Mouse (Mus musculus): Measurements from ENCODE around the gene Cyp11a1. TPM values are rescaled to one million over a fixed set of nuclear protein-coding genes. Genes with fewer than 3 reads are reported as not detected.

Gene Cyp11a1
- polyA plus RNA-seq, 1 experiment, result 0.04 TPM

- 0 out of 2 replicates have a peak, but pooled peaks cover under 1% of the 10 kb centered on the region for H3K27me3 ChIP-seq (ENCODE audit: control insufficient read depth)
- no peak for TF ChIP-seq GATA1 (IDR thresholded peaks at IDR 0.05; ENCODE audit: low read length)
- TF ChIP-seq TAL1 (IDR thresholded peaks at IDR 0.05; ENCODE audit: low read length), result no peak
- H3K4me1 ChIP-seq (ENCODE audit: control insufficient read depth), result no peaks in the 10 kb centered on the region
- H3K4me3 ChIP-seq (replicated peaks), result no peak overlapping the region
- no peaks in the 10 kb centered on the region for H3K36me3 ChIP-seq (ENCODE audit: control insufficient read depth)
- no peaks in the 10 kb centered on the region for H3K9me3 ChIP-seq (ENCODE audit: control insufficient read depth, low read length)
These were observed 49.5 kb downstream of the Cyp11a1 start for GRCm38 (mm10) chr9:58055666-58056065.

- Histone ChIP-seq H3K4me1 (ENCODE audit: control insufficient read depth) (no peaks in the 10 kb centered on the region; the same call in 1 of the 2 replicates), H3K9me3 (ENCODE audit: control insufficient read depth, low read length) (no peaks in the 10 kb centered on the region), H3K27me3 (ENCODE audit: control insufficient read depth) (0 out of 2 replicates have a peak, but pooled peaks cover 2% of the 10 kb centered on the region), H3K36me3 (ENCODE audit: control insufficient read depth) (no peaks in the 10 kb centered on the region), H3K4me3 (replicated peaks) (no peak overlapping the region)
- TF ChIP-seq GATA1 (IDR thresholded peaks at IDR 0.05; ENCODE audit: low read length), result no peak
- TF ChIP-seq TAL1 (IDR thresholded peaks at IDR 0.05; ENCODE audit: low read length), result no peak
These were observed 53.7 kb downstream of the Cyp11a1 start for GRCm38 (mm10) chr9:58059920-58060319.

GRCm38 (mm10) chr9:58060677-58061667 lies 54.8 kb downstream of the Cyp11a1 start:
- no peak for TF ChIP-seq GATA1 (IDR thresholded peaks at IDR 0.05; ENCODE audit: low read length)
- TF ChIP-seq TAL1 (IDR thresholded peaks at IDR 0.05; ENCODE audit: low read length), result no peak
- Histone ChIP-seq H3K27me3 (ENCODE audit: control insufficient read depth) (0 out of 2 replicates have a peak, but pooled peaks cover 2% of the 10 kb centered on the region), H3K9me3 (ENCODE audit: control insufficient read depth, low read length) (no peaks in the 10 kb centered on the region), H3K4me3 (replicated peaks) (no peak overlapping the region), H3K4me1 (ENCODE audit: control insufficient read depth) (no peaks in the 10 kb centered on the region; the same call in 1 of the 2 replicates), H3K36me3 (ENCODE audit: control insufficient read depth) (no peaks in the 10 kb centered on the region)

GRCm38 (mm10) chr9:58063531-58063930 lies 57.3 kb downstream of the Cyp11a1 start, which contains the start of gene Stra6:
Stra6 (plus strand) TSS chr9:58063788.
- no peaks in the 10 kb centered on the region for H3K9me3 ChIP-seq (ENCODE audit: control insufficient read depth, low read length)
- no peaks in the 10 kb centered on the region; the same call in 1 of the 2 replicates for H3K4me1 ChIP-seq (ENCODE audit: control insufficient read depth)
- H3K36me3 ChIP-seq (ENCODE audit: control insufficient read depth), result no peaks in the 10 kb centered on the region
- H3K27me3 ChIP-seq (ENCODE audit: control insufficient read depth), result 0 out of 2 replicates have a peak, but pooled peaks cover 2% of the 10 kb centered on the region
- TF ChIP-seq GATA1 (IDR thresholded peaks at IDR 0.05; ENCODE audit: low read length), result no peak
- TF ChIP-seq TAL1 (IDR thresholded peaks at IDR 0.05; ENCODE audit: low read length), result no peak
- H3K4me3 ChIP-seq (replicated peaks), result no peak within 1 kb of the TSS

- no peak overlapping the region for H3K4me3 ChIP-seq (replicated peaks)
- H3K9me3 ChIP-seq (ENCODE audit: control insufficient read depth, low read length), result no peaks in the 10 kb centered on the region
- TF ChIP-seq GATA1 (IDR thresholded peaks at IDR 0.05; ENCODE audit: low read length) (no peak), TAL1 (IDR thresholded peaks at IDR 0.05; ENCODE audit: low read length) (no peak)
- no peaks in the 10 kb centered on the region; the same call in 1 of the 2 replicates for H3K4me1 ChIP-seq (ENCODE audit: control insufficient read depth)
- 0 out of 2 replicates have a peak, but pooled peaks cover 2% of the 10 kb centered on the region for H3K27me3 ChIP-seq (ENCODE audit: control insufficient read depth)
- no peaks in the 10 kb centered on the region for H3K36me3 ChIP-seq (ENCODE audit: control insufficient read depth)
These were observed 59.3 kb downstream of the Cyp11a1 start for GRCm38 (mm10) chr9:58065532-58065931.

GRCm38 (mm10) chr9:58065977-58066730 lies 59.9 kb downstream of the Cyp11a1 start:
- Histone ChIP-seq H3K9me3 (ENCODE audit: control insufficient read depth, low read length) (no peaks in the 10 kb centered on the region), H3K36me3 (ENCODE audit: control insufficient read depth) (no peaks in the 10 kb centered on the region), H3K27me3 (ENCODE audit: control insufficient read depth) (no peaks in the 10 kb centered on the region), H3K4me3 (replicated peaks) (no peak overlapping the region), H3K4me1 (ENCODE audit: control insufficient read depth) (no peaks in the 10 kb centered on the region; the same call in 1 of the 2 replicates)
- no peak for TF ChIP-seq TAL1 (IDR thresholded peaks at IDR 0.05; ENCODE audit: low read length)
- no peak for TF ChIP-seq GATA1 (IDR thresholded peaks at IDR 0.05; ENCODE audit: low read length)

GRCm38 (mm10) chr9:58066731-58067095 lies 60.5 kb downstream of the Cyp11a1 start:
- H3K9me3 ChIP-seq (ENCODE audit: control insufficient read depth, low read length), result no peaks in the 10 kb centered on the region
- no peaks in the 10 kb centered on the region for H3K36me3 ChIP-seq (ENCODE audit: control insufficient read depth)
- no peak overlapping the region for H3K4me3 ChIP-seq (replicated peaks)
- no peaks in the 10 kb centered on the region for H3K4me1 ChIP-seq (ENCODE audit: control insufficient read depth)
- TF ChIP-seq TAL1 (IDR thresholded peaks at IDR 0.05; ENCODE audit: low read length), result no peak
- no peak for TF ChIP-seq GATA1 (IDR thresholded peaks at IDR 0.05; ENCODE audit: low read length)
- no peaks in the 10 kb centered on the region for H3K27me3 ChIP-seq (ENCODE audit: control insufficient read depth)

GRCm38 (mm10) chr9:58067546-58067945 lies 61.3 kb downstream of the Cyp11a1 start:
- Histone ChIP-seq H3K4me1 (ENCODE audit: control insufficient read depth) (no peaks in the 10 kb centered on the region), H3K4me3 (replicated peaks) (no peak overlapping the region), H3K9me3 (ENCODE audit: control insufficient read depth, low read length) (no peaks in the 10 kb centered on the region), H3K27me3 (ENCODE audit: control insufficient read depth) (no peaks in the 10 kb centered on the region), H3K36me3 (ENCODE audit: control insufficient read depth) (no peaks in the 10 kb centered on the region)
- TF ChIP-seq TAL1 (IDR thresholded peaks at IDR 0.05; ENCODE audit: low read length), result no peak
- no peak for TF ChIP-seq GATA1 (IDR thresholded peaks at IDR 0.05; ENCODE audit: low read length)

All from erythroblast, embryonic 14.5 days (primary cell).